Mouse (Mus musculus) forebrain, embryonic 11.5 days (tissue): ENCODE measurements around the gene Tagap1. TPM values are rescaled to one million over a fixed set of nuclear protein-coding genes. Genes with fewer than 3 reads are reported as not detected.
"Not testable (repeated sequence)": the region's sequence is repeated elsewhere in the genome, so short reads cannot be mapped to it uniquely, and the experiment has no call there.

Experiments
- ATAC-seq: fragments of 200-750 bp; cut with Nextera tagmentation; replicated peaks from 2 replicates; pipeline ENCODE4 v1.8.0; 2017; ENCODE audit warnings: moderate TSS enrichment; ENCODE audit not compliant: low FRiP score
- DNase-seq: peaks from one replicate; pipeline ENCODE4 v3.0.0-alpha.2; 2017; ENCODE audit warnings: low spot score
- H3K27ac ChIP-seq: fragments of 300-500 bp; sonication (generic); 2 replicates; pipeline ENCODE4 v1.5.1; 2014; ENCODE audit warnings: low read depth, low read length
- H3K27me3 ChIP-seq: fragments of 300-500 bp; sonication (generic); 2 replicates; pipeline ENCODE4 v1.6.1; 2014; ENCODE audit warnings: mild to moderate bottlenecking, low read length, mixed read lengths; ENCODE audit not compliant: control insufficient read depth, insufficient read depth
- H3K36me3 ChIP-seq: fragments of 300-500 bp; sonication (generic); 2 replicates; pipeline ENCODE4 v1.6.1; 2014; ENCODE audit warnings: mild to moderate bottlenecking, low read length, moderate library complexity, mixed read lengths; ENCODE audit not compliant: control insufficient read depth, insufficient read depth
- H3K4me1 ChIP-seq: fragments of 300-500 bp; sonication (generic); replicated peaks from 2 replicates; pipeline ENCODE4 v1.6.1; 2014; ENCODE audit warnings: low read length, mixed read lengths; ENCODE audit not compliant: control insufficient read depth, insufficient read depth
- H3K4me2 ChIP-seq: fragments of 300-500 bp; sonication (generic); 2 replicates; pipeline ENCODE4 v1.6.1; 2014; ENCODE audit warnings: low read depth, mild to moderate bottlenecking, low read length, moderate library complexity, mixed read lengths; ENCODE audit not compliant: severe bottlenecking
- H3K4me3 ChIP-seq: fragments of 300-500 bp; sonication (generic); 2 replicates; pipeline ENCODE4 v1.5.1; 2014; ENCODE audit warnings: low read depth, low read length
- H3K9ac ChIP-seq: fragments of 300-500 bp; sonication (generic); 2 replicates; pipeline ENCODE4 v1.6.1; 2014; ENCODE audit warnings: low read length
- H3K9me3 ChIP-seq: fragments of 300-500 bp; sonication (generic); 2 replicates; pipeline ENCODE4 v1.6.1; 2016; ENCODE audit warnings: low read length, mixed read lengths; ENCODE audit not compliant: control insufficient read depth
- WGBS: fragments of 180-500 bp; shearing (Covaris S2); extraction: QIAGEN DNeasy Blood & Tissue Kit; methylation state at CpG from one replicate; pipeline ENCODE4 v1.1.7; 2014; 5-methylcytosine and 5-hydroxymethylcytosine counted together
- polyA plus RNA-seq: library from polyadenylated mRNA; unstranded; fragments of >200 nt; fragmentation: Nextera tagmentation; extraction: Ambion mirVana; gene quantifications from 2 replicates; pipeline ENCODE4 v1.2.1, GENCODE M21; 2014

The Tagap1 gene
- polyA plus RNA-seq, 1 experiment from 2014 or later: 58.2 TPM

DNA sequence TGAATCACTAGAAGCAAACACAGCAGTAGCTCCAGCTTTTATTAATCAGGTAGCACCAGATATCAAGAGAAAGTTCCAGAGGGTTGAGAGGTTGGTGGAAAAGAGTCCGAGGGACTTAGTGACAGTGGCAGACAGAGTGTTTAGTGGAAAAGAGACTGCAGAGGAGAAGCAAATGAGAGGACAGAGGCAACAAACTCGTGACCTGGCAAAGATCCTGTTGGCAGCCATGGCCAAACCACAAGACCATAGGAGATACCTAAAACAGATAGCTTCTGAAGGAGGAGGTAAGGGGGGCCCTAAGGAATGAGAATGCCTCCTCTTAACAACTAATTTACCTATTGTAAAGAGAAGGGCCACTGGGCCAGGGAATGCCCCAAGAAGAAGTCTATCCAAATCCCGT, 41.6 kb downstream of the Tagap1 start:
- WGBS: 88% methylated on average over 3 of the region's 3 CpGs
- DNase-seq, H3K4me3 ChIP-seq, H3K4me2 ChIP-seq, H3K36me3 ChIP-seq, H3K4me1 ChIP-seq, H3K9ac ChIP-seq, H3K27me3 ChIP-seq, H3K27ac ChIP-seq, ATAC-seq, H3K9me3 ChIP-seq: not testable (repeated sequence)

DNA sequence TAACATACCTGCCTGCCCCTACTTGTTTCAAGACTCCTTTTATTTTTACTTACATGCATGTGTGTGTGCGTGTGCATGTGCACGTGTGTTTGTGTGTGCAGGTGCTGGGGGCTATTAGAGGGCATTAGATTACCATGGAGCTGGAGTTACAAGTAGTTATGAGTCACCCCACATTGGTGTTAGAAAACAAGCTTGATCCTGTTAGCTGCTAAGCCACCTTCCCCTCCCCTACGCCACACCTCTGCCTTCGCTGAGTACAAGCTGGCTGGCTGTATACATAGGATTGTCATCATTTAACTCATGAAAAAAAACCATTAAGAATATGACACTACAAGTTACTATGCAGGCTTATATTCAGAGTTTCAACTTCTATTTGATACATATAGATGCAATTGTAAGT, 45.7 kb downstream of the Tagap1 start:
- not testable (repeated sequence) for H3K9me3 ChIP-seq, DNase-seq, H3K27ac ChIP-seq, H3K4me2 ChIP-seq, H3K9ac ChIP-seq, ATAC-seq, H3K4me1 ChIP-seq, H3K36me3 ChIP-seq, H3K4me3 ChIP-seq, H3K27me3 ChIP-seq
- WGBS: 100% methylated on average over 1 of the region's 4 CpGs

DNA sequence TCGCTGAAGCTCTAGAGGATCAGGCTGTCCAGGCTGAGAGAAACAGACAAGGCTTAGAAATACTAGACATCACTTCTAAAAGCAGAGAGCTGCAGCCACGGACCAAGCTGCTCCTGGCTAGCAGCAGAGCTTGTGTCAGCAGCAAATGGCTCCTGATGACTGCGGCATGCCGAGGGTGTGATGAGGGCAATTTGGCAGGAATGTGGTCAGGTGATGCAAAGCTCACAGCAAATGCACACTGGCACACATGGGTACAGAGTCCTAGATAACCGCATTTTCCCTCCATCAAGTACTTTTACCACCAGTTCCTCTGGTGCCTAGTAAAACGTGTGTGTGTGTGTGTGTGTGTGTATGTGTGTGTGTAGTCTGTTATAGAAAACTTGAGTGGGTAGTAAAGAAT, 46.9 kb downstream of the Tagap1 start:
- not testable (repeated sequence) for H3K36me3 ChIP-seq, H3K27ac ChIP-seq, H3K27me3 ChIP-seq, H3K9ac ChIP-seq, ATAC-seq, H3K4me2 ChIP-seq, H3K4me3 ChIP-seq, H3K4me1 ChIP-seq, DNase-seq, H3K9me3 ChIP-seq
- 65% methylated on average over 1 of the region's 6 CpGs for WGBS

Other genes starting within 250 kb of the Tagap1 start
- gene Ezr, start 178.4 kb downstream of the Tagap1 start, polyA plus RNA-seq: 122 and 135 TPM in 2 replicates
- 43.5 and 48.5 TPM in 2 replicates for gene Rsph3b, start 12.5 kb downstream of the Tagap1 start, polyA plus RNA-seq
- 95.8 and 118 TPM in 2 replicates for gene Rnaset2b, start 9.5 kb upstream of the Tagap1 start, polyA plus RNA-seq
- gene Gm49721, start 17.7 kb upstream of the Tagap1 start, polyA plus RNA-seq: 0.40 TPM in 1 of 2 replicates, not detected in the other
- not detected in 2 replicates for gene Gm1604a, start 64.4 kb upstream of the Tagap1 start, polyA plus RNA-seq
- gene Rps6ka2, start 209.0 kb upstream of the Tagap1 start, polyA plus RNA-seq: 25.5 and 27.0 TPM in 2 replicates